Comparison of ENCODE assay signal across 8 mouse cellular contexts in genomic region chr7:27674195-27674521, GRCm38 (mm10). TPM values are rescaled to one million over a fixed set of nuclear protein-coding genes. Genes with fewer than 3 reads are reported as not detected.
DNase-seq lines count a peak whose midpoint lies in the region; ATAC-seq and TF ChIP-seq lines count a peak whose summit lies in the region.
"Had no signal": no experiment of that assay in that cellular context is flagged by ENCODE, and none has a peak within 500 bp of the region (broad histone marks: within the 10 kb centered on the region; RNA-seq: fewer than 3 reads in every experiment).

No protein-coding gene starts in this region.

- ATAC-seq in lung, embryonic 16.5 days (ENCODE audit: low read depth) = peak; percentile 73
- no peak for ATAC-seq in forebrain, embryonic 11.5 days (replicated peaks; ENCODE audit: low FRiP score)
- ATAC-seq in limb, embryonic 14.5 days (ENCODE audit: low FRiP score, low read depth) = peak; percentile 47
- peak; percentile 61 for ATAC-seq in stomach, embryonic 14.5 days (ENCODE audit: insufficient number of reproducible peaks, insufficient read depth, low FRiP score, low read depth)

- no peak for DNase-seq in lung, postnatal 36 days
- no peak for DNase-seq in forebrain, embryonic 11.5 days (ENCODE audit: low spot score)
- DNase-seq in limb, embryonic 14.5 days (ENCODE audit: low spot score) = no peak
- no peak for DNase-seq in urinary bladder, postnatal 14 days (ENCODE audit: low spot score)
- DNase-seq in gastrocnemius, postnatal 10 days = no peak

- no peaks in the 10 kb centered on the region for H3K9me3 ChIP-seq in lung, embryonic 16.5 days (ENCODE audit: control insufficient read depth, low read length)
- no peaks in the 10 kb centered on the region for H3K9me3 ChIP-seq in forebrain, embryonic 11.5 days (ENCODE audit: control insufficient read depth, low read length)
- H3K9me3 ChIP-seq in limb, embryonic 14.5 days (ENCODE audit: control insufficient read depth, low read length) = no peaks in the 10 kb centered on the region
- H3K9me3 ChIP-seq in stomach, embryonic 14.5 days (ENCODE audit: control insufficient read depth, low read depth, low read length) = no peaks in the 10 kb centered on the region

- 0% methylated on average over 16 of the region's 38 CpGs for WGBS in lung, embryonic 16.5 days
- WGBS in forebrain, embryonic 11.5 days = under 1% methylated on average over 36 of the region's 38 CpGs
- 0% methylated on average over 15 of the region's 38 CpGs for WGBS in limb, embryonic 14.5 days
- WGBS in stomach, embryonic 14.5 days = 1% methylated on average over 27 of the region's 38 CpGs

- H3K4me2 ChIP-seq in lung, embryonic 16.5 days (ENCODE audit: low read depth, low read length) = peak overlapping the region; percentile 100
- peak overlapping the region; percentile 91 for H3K4me2 ChIP-seq in forebrain, embryonic 11.5 days (ENCODE audit: low read depth, low read length, severe bottlenecking)
- peak overlapping the region; percentile 97 for H3K4me2 ChIP-seq in limb, embryonic 14.5 days (replicated peaks; ENCODE audit: low read depth, low read length, severe bottlenecking)
- peak overlapping the region; percentile 99 for H3K4me2 ChIP-seq in stomach, embryonic 14.5 days (replicated peaks; ENCODE audit: low read depth, low read length)

- peak overlapping the region; percentile 95 for H3K27ac ChIP-seq in lung, embryonic 16.5 days (ENCODE audit: low read length)
- H3K27ac ChIP-seq in forebrain, embryonic 11.5 days (ENCODE audit: low read depth, low read length) = peak overlapping the region; percentile 86
- H3K27ac ChIP-seq in limb, embryonic 14.5 days (replicated peaks; ENCODE audit: low read depth, low read length) = peak overlapping the region; percentile 91
- H3K27ac ChIP-seq in stomach, embryonic 14.5 days (ENCODE audit: low read length) = peak overlapping the region; percentile 78

- no peaks in the 10 kb centered on the region for H3K36me3 ChIP-seq in lung, embryonic 16.5 days (ENCODE audit: control insufficient read depth, insufficient read depth, low read length)
- peaks cover 8% of the 10 kb centered on the region; the same call in 1 of the 2 replicates for H3K36me3 ChIP-seq in forebrain, embryonic 11.5 days (ENCODE audit: control insufficient read depth, insufficient read depth, low read length)
- peaks cover 11% of the 10 kb centered on the region for H3K36me3 ChIP-seq in limb, embryonic 14.5 days (ENCODE audit: control insufficient read depth, insufficient read depth, low read length)
- H3K36me3 ChIP-seq in stomach, embryonic 14.5 days (ENCODE audit: control insufficient read depth, insufficient read depth, low read length) = no peaks in the 10 kb centered on the region

- peak overlapping the region; percentile 86 for H3K9ac ChIP-seq in lung, embryonic 16.5 days (ENCODE audit: low read length)
- H3K9ac ChIP-seq in forebrain, embryonic 11.5 days (ENCODE audit: low read length) = peak overlapping the region; percentile 74
- peak overlapping the region; percentile 86 for H3K9ac ChIP-seq in limb, embryonic 14.5 days (ENCODE audit: low read depth, low read length, severe bottlenecking)
- peak overlapping the region; percentile 91 for H3K9ac ChIP-seq in stomach, embryonic 14.5 days (replicated peaks; ENCODE audit: low read depth, low read length)

- H3K27me3 ChIP-seq in lung, embryonic 16.5 days (ENCODE audit: control insufficient read depth, insufficient read depth, low read depth, low read length) = no peaks in the 10 kb centered on the region
- no peaks in the 10 kb centered on the region for H3K27me3 ChIP-seq in forebrain, embryonic 11.5 days (ENCODE audit: control insufficient read depth, insufficient read depth, low read length)
- H3K27me3 ChIP-seq in limb, embryonic 14.5 days (ENCODE audit: control insufficient read depth, insufficient read depth, low read length) = no peaks in the 10 kb centered on the region
- no peaks in the 10 kb centered on the region for H3K27me3 ChIP-seq in stomach, embryonic 14.5 days (ENCODE audit: control insufficient read depth, insufficient read depth, low read length)

- peaks cover 19% of the 10 kb centered on the region for H3K4me1 ChIP-seq in lung, embryonic 16.5 days (replicated peaks; ENCODE audit: control insufficient read depth, insufficient read depth, low read length)
- peaks cover 17% of the 10 kb centered on the region; the same call in 1 of the 2 replicates for H3K4me1 ChIP-seq in forebrain, embryonic 11.5 days (replicated peaks; ENCODE audit: control insufficient read depth, insufficient read depth, low read length)
- H3K4me1 ChIP-seq in limb, embryonic 14.5 days (ENCODE audit: control insufficient read depth, insufficient read depth, low read length) = peaks cover 19% of the 10 kb centered on the region
- H3K4me1 ChIP-seq in stomach, embryonic 14.5 days (ENCODE audit: control insufficient read depth, insufficient read depth, low read length) = peaks cover 16% of the 10 kb centered on the region

- peak overlapping the region; percentile 91 for H3K4me3 ChIP-seq in lung, embryonic 16.5 days (ENCODE audit: low read length)
- peak overlapping the region; percentile 94 for H3K4me3 ChIP-seq in forebrain, embryonic 11.5 days (ENCODE audit: low read depth, low read length)
- H3K4me3 ChIP-seq in limb, embryonic 14.5 days (replicated peaks; ENCODE audit: low read length) = peak overlapping the region; percentile 90
- H3K4me3 ChIP-seq in stomach, embryonic 14.5 days (ENCODE audit: low read depth, low read length) = peak overlapping the region; percentile 95

- no peak for TF ChIP-seq POLR2A in limb, embryonic 14.5 days (IDR thresholded peaks at IDR 0.05; ENCODE audit: borderline replicate concordance, extremely low read depth, insufficient read depth, insufficient read length)

RNA-seq across cellular contexts. Expression of gene Map3k10, which starts 0.2 kb away (rescaled TPM):
- 4.6 and 5.0 TPM in 2 replicates for polyA plus RNA-seq in lung, embryonic 16.5 days (2015; fragmentation: Nextera tagmentation; extraction: Ambion mirVana)
- 10.3 and 12.5 TPM in 2 replicates for polyA plus RNA-seq in forebrain, embryonic 11.5 days (2014; fragmentation: Nextera tagmentation; extraction: Ambion mirVana)
- 34.4 and 42.9 TPM in 2 replicates for polyA plus RNA-seq in limb, embryonic 14.5 days (2012; rRNA removed)
- polyA plus RNA-seq in limb, embryonic 14.5 days (2014; fragmentation: Nextera tagmentation; extraction: Ambion mirVana) = 8.8 and 10.6 TPM in 2 replicates
- 4.5 and 9.2 TPM in 2 replicates for polyA plus RNA-seq in stomach, embryonic 14.5 days (2014; fragmentation: Nextera tagmentation; extraction: Ambion mirVana)
- total RNA-seq in gastrocnemius, postnatal 10 days (2021) = 10 to 100 TPM; 15.5 to 18.2 TPM

RNA-seq across cellular contexts. Expression of gene Zfp607b, which starts 15.0 kb away (rescaled TPM):
- polyA plus RNA-seq in lung, embryonic 16.5 days (2015; fragmentation: Nextera tagmentation; extraction: Ambion mirVana) = 4.4 and 6.4 TPM in 2 replicates
- 7.8 and 10.3 TPM in 2 replicates for polyA plus RNA-seq in forebrain, embryonic 11.5 days (2014; fragmentation: Nextera tagmentation; extraction: Ambion mirVana)
- 1.9 and 3.2 TPM in 2 replicates for polyA plus RNA-seq in limb, embryonic 14.5 days (2012; rRNA removed)
- 3.0 and 4.9 TPM in 2 replicates for polyA plus RNA-seq in limb, embryonic 14.5 days (2014; fragmentation: Nextera tagmentation; extraction: Ambion mirVana)
- 2.9 and 3.3 TPM in 2 replicates for polyA plus RNA-seq in stomach, embryonic 14.5 days (2014; fragmentation: Nextera tagmentation; extraction: Ambion mirVana)
- 1 to 10 TPM; 1.2 to 1.4 TPM for total RNA-seq in gastrocnemius, postnatal 10 days (2021)

RNA-seq across cellular contexts. Expression of gene Ttc9b, which starts 20.4 kb away (rescaled TPM):
- 0.29 and 0.40 TPM in 2 replicates for polyA plus RNA-seq in lung, embryonic 16.5 days (2015; fragmentation: Nextera tagmentation; extraction: Ambion mirVana)
- 12.6 and 13.9 TPM in 2 replicates for polyA plus RNA-seq in forebrain, embryonic 11.5 days (2014; fragmentation: Nextera tagmentation; extraction: Ambion mirVana)
- 0.14 and 0.24 TPM in 2 replicates for polyA plus RNA-seq in limb, embryonic 14.5 days (2012; rRNA removed)
- polyA plus RNA-seq in limb, embryonic 14.5 days (2014; fragmentation: Nextera tagmentation; extraction: Ambion mirVana) = 0.10 and 0.21 TPM in 2 replicates
- 2.6 and 3.7 TPM in 2 replicates for polyA plus RNA-seq in stomach, embryonic 14.5 days (2014; fragmentation: Nextera tagmentation; extraction: Ambion mirVana)
- under 1 TPM; 0.12 to 0.29 TPM for total RNA-seq in gastrocnemius, postnatal 10 days (2021)
- total RNA-seq: monocyte, adult 5-6 weeks had no signal

RNA-seq across cellular contexts. Expression of gene Zfp60, which starts 57.0 kb away (rescaled TPM):
- 31.8 and 34.2 TPM in 2 replicates for polyA plus RNA-seq in lung, embryonic 16.5 days (2015; fragmentation: Nextera tagmentation; extraction: Ambion mirVana)
- 93.9 and 94.3 TPM in 2 replicates for polyA plus RNA-seq in forebrain, embryonic 11.5 days (2014; fragmentation: Nextera tagmentation; extraction: Ambion mirVana)
- 10.0 and 11.6 TPM in 2 replicates for polyA plus RNA-seq in limb, embryonic 14.5 days (2012; rRNA removed)
- polyA plus RNA-seq in limb, embryonic 14.5 days (2014; fragmentation: Nextera tagmentation; extraction: Ambion mirVana) = 32.6 and 36.5 TPM in 2 replicates
- polyA plus RNA-seq in stomach, embryonic 14.5 days (2014; fragmentation: Nextera tagmentation; extraction: Ambion mirVana) = 36.9 and 37.2 TPM in 2 replicates
- total RNA-seq in gastrocnemius, postnatal 10 days (2021) = 1 to 10 TPM; 6.6 to 8.4 TPM
